ENCODE assay signal across 7 mouse cellular contexts in genomic region chrX:101733288-101733687, GRCm38 (mm10). TPM values are rescaled to one million over a fixed set of nuclear protein-coding genes. Genes with fewer than 3 reads are reported as not detected.
"Had no signal": no experiment of that assay in that cellular context is flagged by ENCODE, and none has a peak within 500 bp of the region (broad histone marks: within the 10 kb centered on the region; RNA-seq: fewer than 3 reads in every experiment).

No protein-coding gene starts in this region.

- H3K36me3 ChIP-seq: limb, embryonic 12.5 days; lung, embryonic 15.5 days; midbrain, embryonic 12.5 days had no signal

- DNase-seq: layer of hippocampus, postnatal 36 days; right cerebral cortex, adult 18-20 months had no signal

- H3K4me2 ChIP-seq: limb, embryonic 12.5 days; lung, embryonic 15.5 days; midbrain, embryonic 12.5 days had no signal

- H3K9me3 ChIP-seq: limb, embryonic 12.5 days; lung, embryonic 15.5 days; midbrain, embryonic 12.5 days had no signal

- H3K27ac ChIP-seq: limb, embryonic 12.5 days; lung, embryonic 15.5 days; midbrain, embryonic 12.5 days had no signal

- H3K4me1 ChIP-seq: limb, embryonic 12.5 days; midbrain, embryonic 12.5 days had no signal

- H3K27me3 ChIP-seq: lung, embryonic 15.5 days had no signal

- H3K9ac ChIP-seq: limb, embryonic 12.5 days; lung, embryonic 15.5 days; midbrain, embryonic 12.5 days had no signal

- H3K4me3 ChIP-seq: limb, embryonic 12.5 days; lung, embryonic 15.5 days; midbrain, embryonic 12.5 days had no signal

RNA-seq across cellular contexts. Expression of gene Cxcr3, which starts 0.8 kb away (rescaled TPM):
- total RNA-seq: layer of hippocampus, postnatal 36 days; left cerebral cortex, postnatal 25 days had no signal
- polyA plus RNA-seq: limb, embryonic 12.5 days; neural tube, embryonic 14.5 days had no signal
